Mouse (Mus musculus): ENCODE measurements around the gene Slc6a20a.
A peak's percentile ranks its signal among the peaks of the same experiment; 100 is the strongest.
"Not testable (repeated sequence)": the region's sequence is repeated elsewhere in the genome, so short reads cannot be mapped to it uniquely, and the experiment has no call there.

Slc6a20a gene

GRCm38 (mm10) chr9:123678327-123679105 is at the start of gene Slc6a20a, which contains the start of gene Ccr9:
Gene Slc6a20a, minus strand, starts transcription at chr9:123678885.
Gene Ccr9, plus strand, starts transcription at chr9:123678439.
- no peak for DNase-seq

- no peak for DNase-seq
These were observed 44.2 kb upstream of the Slc6a20a start for GRCm38 (mm10) chr9:123722737-123723493.

- DNase-seq, result peak; percentile 98
These were observed 38.7 kb upstream of the Slc6a20a start, which contains the start of gene Lztfl1 for GRCm38 (mm10) chr9:123717186-123718008. Gene Lztfl1, minus strand, starts transcription at chr9:123717697.

- DNase-seq, result no peak
These were observed 37.6 kb upstream of the Slc6a20a start for GRCm38 (mm10) chr9:123716301-123716700.

DNA sequence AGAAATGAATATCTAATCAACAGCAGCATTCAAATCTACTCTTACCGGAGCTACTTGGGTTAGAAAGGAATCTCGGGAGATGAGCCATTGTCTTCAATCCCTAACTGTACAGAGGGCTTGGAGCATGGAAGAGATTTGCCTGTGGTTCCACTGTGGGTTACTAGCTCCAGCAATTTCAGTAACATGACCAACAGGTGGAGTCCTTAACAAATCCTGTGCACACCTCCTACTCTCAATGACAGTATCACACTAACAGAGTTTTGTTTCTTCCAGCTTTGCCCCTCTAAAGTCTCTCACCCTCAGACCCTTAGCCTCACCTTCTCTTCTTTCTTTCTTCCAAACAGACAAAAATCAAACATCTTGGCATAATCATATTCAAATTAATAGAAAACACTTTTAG is 34.4 kb upstream of the Slc6a20a start:
- no peak for DNase-seq

DNA sequence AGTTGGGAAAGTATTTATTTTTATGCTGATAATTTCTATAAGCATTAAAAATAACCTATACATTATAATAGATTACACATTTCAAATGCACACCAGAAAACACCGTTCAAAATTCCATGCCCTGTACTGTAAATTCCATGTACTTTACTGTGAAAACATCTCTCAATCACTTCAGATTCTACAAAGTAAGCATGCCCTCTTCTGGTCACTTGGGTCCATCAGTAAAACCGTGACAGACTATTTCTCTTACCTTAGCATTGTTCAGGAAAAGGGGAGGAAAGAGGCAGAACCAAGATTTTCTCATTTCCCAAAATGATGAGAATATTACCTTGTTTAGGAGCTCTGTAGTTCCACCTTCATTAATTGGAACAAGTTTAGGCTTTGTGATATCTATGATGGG is 30.5 kb upstream of the Slc6a20a start:
- DNase-seq, result no peak

GRCm38 (mm10) chr9:123701822-123702221 is 23.1 kb upstream of the Slc6a20a start:
- no peak for DNase-seq

- DNase-seq, result peak; percentile 43
These were observed 17.1 kb upstream of the Slc6a20a start for GRCm38 (mm10) chr9:123695634-123696302.

GRCm38 (mm10) chr9:123688227-123688626 is 9.5 kb upstream of the Slc6a20a start:
- DNase-seq, result no peak

DNA sequence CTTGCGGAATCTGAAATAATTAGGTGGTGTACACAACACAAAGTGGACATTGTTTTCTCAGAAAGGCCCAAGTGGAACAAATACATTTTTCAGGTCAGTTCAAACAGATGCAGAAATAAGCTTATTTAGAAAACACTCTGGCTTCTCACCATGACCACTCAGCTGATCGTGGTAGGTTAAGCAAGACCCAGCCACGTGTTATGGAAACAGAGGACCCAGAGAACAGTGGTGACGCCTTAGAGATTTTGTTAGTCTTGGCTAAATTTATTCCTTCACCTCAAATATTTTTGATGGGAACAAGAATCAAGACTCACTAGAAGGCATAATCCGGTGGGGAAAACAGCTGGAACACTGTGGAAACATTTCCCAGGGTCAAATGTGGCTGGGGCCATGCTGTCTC is 7.5 kb upstream of the Slc6a20a start:
- DNase-seq, result no peak

GRCm38 (mm10) chr9:123683704-123684103 is 5.0 kb upstream of the Slc6a20a start:
- no peak for DNase-seq

DNA sequence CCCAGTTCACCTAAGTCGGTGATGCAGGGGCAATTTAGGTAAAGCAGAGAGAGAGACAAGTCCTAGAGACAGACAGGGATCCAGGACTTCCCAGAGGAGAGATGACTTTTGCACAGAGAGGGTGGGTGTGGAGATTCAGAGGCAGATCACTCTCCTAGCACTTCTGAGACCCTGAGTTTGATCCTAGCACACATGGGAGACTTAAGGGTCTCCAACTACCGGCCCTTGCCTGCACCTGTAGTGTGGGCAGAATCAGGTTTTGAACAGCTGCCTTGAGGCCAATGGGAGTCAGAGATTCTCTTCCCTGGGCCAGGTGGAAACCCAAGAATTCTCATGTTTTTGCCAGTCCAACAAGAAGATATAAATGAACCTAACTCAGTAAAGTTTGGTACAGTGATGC is 513 bp upstream of the Slc6a20a start:
- no peak for DNase-seq

- DNase-seq, result peak; percentile 15
These were observed 13.0 kb downstream of the Slc6a20a start for GRCm38 (mm10) chr9:123665645-123666044.

DNA sequence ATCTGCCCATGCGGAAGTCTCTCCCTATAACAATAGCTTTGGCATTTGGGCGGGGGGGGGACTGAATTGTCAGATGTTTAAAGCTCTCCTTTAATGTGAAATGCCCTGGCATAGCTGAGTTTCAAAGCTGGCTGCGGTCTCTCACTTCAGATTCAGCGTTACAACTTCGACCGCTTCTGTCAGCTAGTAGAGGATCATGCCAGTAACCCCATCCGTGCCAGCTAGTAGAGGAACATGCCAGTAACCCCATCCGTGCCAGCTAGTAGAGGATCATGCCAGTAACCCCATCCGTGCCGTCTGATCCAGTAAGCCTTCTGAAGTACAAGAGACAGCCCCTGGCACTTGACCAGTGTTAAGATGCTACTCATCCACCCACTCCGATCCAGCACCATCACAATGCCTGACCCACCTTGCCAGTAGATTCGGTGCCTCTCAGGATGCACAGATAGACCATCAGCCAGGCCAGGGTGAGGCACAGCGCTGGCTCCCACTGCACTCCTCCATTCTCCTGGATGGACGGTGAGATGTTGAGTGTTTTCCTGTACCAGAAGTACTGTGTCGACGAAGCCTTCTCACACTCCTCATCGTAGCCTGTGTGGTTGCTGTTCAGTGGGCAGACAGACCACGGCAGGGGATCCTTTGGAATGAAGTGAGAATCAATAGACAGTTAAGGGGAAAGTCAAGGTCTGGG is 18.6 kb downstream of the Slc6a20a start:
- DNase-seq, result not testable (repeated sequence)

DNA sequence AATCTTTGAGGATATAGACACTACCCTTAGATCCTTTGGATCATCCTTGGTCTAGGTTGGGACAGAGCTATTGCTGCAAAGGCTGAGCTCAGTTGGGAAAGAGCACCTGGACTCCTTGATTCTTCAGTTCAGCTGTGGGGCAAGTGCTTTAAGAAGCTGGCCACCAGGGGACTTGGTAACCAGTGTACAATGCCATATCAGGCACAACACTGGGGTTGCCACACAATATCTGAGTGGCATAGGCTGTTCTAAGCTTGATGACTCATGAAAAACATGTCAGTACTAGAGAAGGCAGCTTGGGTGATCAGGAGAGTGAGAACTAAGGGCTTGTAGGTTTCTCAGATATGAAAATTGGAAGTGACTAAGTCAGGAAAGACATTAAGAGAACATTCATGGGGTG is 19.7 kb downstream of the Slc6a20a start:
- DNase-seq, result no peak

- DNase-seq, result no peak
These were observed 21.2 kb downstream of the Slc6a20a start for GRCm38 (mm10) chr9:123657457-123657856.

- DNase-seq, result no peak
These were observed 27.3 kb downstream of the Slc6a20a start for GRCm38 (mm10) chr9:123651369-123651768.

DNA sequence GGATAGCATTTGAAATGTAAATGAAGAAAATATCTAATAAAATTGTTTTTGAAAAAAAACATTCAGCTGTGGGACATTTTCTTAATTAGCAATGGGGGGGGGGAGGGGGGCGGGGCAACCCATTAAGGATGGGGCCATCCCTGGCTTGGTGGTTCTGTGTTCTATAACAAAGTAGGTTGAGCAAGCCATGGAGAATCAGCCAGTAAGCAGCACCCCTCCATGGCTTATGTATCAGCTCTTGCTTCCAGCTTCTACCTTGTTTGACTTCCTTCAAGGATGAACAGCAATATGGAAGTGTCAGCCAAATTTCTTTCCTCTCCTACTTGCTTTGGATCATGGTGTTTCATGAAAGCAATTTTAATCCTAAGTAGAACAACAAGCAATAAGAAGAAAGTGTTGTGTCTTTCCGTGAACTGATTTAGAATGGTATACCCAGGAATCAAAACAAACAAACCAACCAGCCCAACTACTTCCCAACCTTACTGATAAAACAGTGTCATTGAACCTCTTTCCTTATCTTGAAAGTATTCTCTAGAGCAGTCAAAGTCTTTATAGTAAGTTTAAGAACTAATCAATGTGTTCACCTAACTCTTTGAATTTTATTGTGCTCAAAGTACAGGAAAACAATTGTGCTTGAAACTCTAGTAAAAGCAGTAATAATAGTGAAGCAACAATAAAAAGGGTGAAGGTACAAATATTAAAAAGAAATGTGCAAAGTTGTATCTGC is 28.7 kb downstream of the Slc6a20a start:
- no peak for DNase-seq

DNA sequence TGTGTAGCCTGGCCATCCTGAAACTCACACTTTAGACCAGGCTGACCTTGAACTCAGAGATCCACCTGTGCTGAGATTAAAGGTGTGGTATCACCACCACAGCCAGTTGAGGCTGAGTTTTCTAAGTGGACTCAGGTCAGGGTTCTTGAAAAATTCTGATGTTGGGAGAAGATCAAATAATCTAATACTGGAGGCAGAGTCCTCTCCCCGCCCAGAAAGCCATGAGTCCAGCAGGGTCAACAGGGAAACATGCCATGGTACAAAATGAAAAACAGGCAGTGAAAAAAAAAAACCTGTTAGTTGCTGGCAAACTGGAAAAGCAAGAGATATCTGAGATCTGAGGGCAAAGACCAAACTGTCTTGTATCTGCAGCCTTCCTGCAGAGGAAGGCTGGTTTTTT is 38.6 kb downstream of the Slc6a20a start:
- DNase-seq, result no peak

- DNase-seq, result peak; percentile 22
These were observed 40.0 kb downstream of the Slc6a20a start for GRCm38 (mm10) chr9:123638668-123639089.

DNA sequence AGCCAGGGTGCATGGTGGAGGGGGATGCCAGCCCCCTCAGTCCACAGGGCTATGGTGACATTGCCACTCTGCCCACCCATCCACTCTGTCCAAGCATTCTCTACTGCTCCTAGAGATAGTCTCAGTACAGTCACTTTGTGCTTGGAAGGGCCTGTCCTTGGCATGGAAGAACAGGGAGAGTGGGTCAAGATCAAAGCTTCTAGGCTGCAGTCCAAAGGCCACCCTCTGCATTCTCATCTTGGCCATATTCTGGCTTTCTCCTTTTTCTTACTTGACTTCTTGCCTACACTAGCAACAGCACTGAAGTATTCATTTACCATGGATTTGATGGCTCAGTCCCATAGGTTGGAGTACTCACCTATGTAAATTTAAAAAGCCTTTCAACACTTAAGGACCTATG is 40.5 kb downstream of the Slc6a20a start:
- DNase-seq, result no peak

Data from right cerebral cortex, adult 18-20 months (tissue).